Mouse (Mus musculus): ENCODE data around the gene C130032M10Rik. TPM values are rescaled to one million over a fixed set of nuclear protein-coding genes. Genes with fewer than 3 reads are reported as not detected.
A peak's percentile ranks its signal among the peaks of the same experiment; 100 is the strongest.

Gene C130032M10Rik
- polyA plus RNA-seq, 1 experiment, result not detected

DNA sequence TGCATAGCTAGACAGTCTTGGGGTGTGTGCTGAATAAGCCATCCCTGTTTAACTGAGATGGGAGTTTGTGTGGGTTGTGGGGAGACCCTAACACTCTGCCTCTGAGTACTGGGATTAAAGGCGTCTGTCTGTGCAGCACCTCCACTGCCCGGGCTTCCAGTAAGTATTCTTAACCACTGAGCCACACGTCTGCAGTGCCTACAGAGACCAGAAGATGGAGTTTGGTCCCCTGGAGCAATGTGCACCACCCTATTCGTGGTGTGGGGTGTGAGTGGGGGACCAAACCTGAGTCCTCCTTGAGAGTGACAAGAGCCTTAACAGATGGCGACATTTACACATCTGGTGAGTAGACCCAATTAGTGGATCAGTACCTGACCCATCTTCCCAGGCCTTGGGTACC lies 6.5 kb downstream of the C130032M10Rik start:
- H3K27me3 ChIP-seq (ENCODE audit: control insufficient read depth, insufficient read depth, insufficient read length), result no peaks in the 10 kb centered on the region
- H3K79me3 ChIP-seq (ENCODE audit: low read depth), result no peaks in the 10 kb centered on the region
- no peak overlapping the region for H3ac ChIP-seq (ENCODE audit: control insufficient read depth, insufficient read length, low read depth)
- no peaks in the 10 kb centered on the region for H3K79me2 ChIP-seq (ENCODE audit: control insufficient read depth, insufficient read depth)
- no peak overlapping the region for H3K4me3 ChIP-seq (ENCODE audit: insufficient read depth, poor library complexity, severe bottlenecking)
- no peaks in the 10 kb centered on the region for H3K36me3 ChIP-seq (ENCODE audit: control insufficient read depth, insufficient read depth)
- TF ChIP-seq FOSL1 (IDR thresholded peaks at IDR 0.05; ENCODE audit: insufficient read depth, low read length, poor library complexity, severe bottlenecking) (no peak), CTCF (IDR thresholded peaks at IDR 0.05; ENCODE audit: control insufficient read depth, insufficient read depth, insufficient read length) (no peak)

DNA sequence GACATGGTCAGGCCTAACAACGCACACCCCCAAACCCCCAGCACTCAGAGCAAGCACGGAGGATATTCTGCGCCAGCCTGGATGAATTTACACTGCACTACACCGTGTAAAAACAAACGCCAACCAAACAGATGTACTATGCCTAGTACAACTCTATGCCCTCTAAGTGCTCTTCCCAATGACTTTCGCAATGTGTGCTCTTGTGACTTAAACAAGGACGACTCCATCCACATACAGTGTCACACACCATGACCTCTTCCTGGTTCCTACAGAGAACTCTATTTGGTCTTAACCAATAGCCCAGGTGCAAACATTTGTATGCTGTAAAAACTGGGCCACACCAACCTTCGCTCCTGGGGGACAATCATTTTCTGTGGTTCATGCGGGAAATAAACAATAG lies 7.0 kb downstream of the C130032M10Rik start:
- no peak overlapping the region for H3ac ChIP-seq (ENCODE audit: control insufficient read depth, insufficient read length, low read depth)
- no peaks in the 10 kb centered on the region for H3K27me3 ChIP-seq (ENCODE audit: control insufficient read depth, insufficient read depth, insufficient read length)
- TF ChIP-seq FOSL1 (IDR thresholded peaks at IDR 0.05; ENCODE audit: insufficient read depth, low read length, poor library complexity, severe bottlenecking) (no peak), CTCF (IDR thresholded peaks at IDR 0.05; ENCODE audit: control insufficient read depth, insufficient read depth, insufficient read length) (no peak)
- H3K79me2 ChIP-seq (ENCODE audit: control insufficient read depth, insufficient read depth), result no peaks in the 10 kb centered on the region
- no peaks in the 10 kb centered on the region for H3K79me3 ChIP-seq (ENCODE audit: low read depth)
- no peaks in the 10 kb centered on the region for H3K36me3 ChIP-seq (ENCODE audit: control insufficient read depth, insufficient read depth)
- H3K4me3 ChIP-seq (ENCODE audit: insufficient read depth, poor library complexity, severe bottlenecking), result no peak overlapping the region

DNA sequence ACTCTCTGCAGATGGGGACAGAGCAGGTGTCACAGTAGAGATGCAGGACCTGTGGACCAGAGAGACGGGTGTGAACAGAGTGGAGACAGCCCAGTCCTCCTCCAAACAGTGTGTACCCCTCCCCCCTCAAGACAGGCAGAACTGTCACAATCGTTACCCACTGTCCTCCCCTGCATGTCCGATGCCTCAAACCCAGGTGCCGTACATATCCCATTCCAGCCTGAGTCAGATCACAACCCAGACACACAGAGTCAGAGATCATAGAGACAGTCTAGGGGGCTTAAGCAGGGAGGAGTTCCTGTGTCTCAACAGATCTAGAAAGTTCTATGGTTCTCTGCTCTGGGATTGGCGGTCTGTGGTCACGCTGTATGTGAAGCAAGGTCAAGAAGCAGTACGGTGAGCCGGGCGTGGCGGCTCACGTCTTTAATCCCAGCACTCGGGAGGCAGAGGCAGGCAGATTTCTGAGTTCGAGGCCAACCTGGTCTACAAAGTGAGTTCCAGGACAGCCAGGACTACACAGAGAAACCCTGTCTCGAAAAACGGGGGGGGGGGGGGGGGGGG lies 9.7 kb downstream of the C130032M10Rik start:
- Histone ChIP-seq H3K27me3 (ENCODE audit: control insufficient read depth, insufficient read depth, insufficient read length) (no peaks in the 10 kb centered on the region), H3K36me3 (ENCODE audit: control insufficient read depth, insufficient read depth) (no peaks in the 10 kb centered on the region), H3K4me3 (ENCODE audit: insufficient read depth, poor library complexity, severe bottlenecking) (no peak overlapping the region), H3K79me3 (ENCODE audit: low read depth) (no peaks in the 10 kb centered on the region), H3K79me2 (ENCODE audit: control insufficient read depth, insufficient read depth) (no peaks in the 10 kb centered on the region), H3ac (ENCODE audit: control insufficient read depth, insufficient read length, low read depth) (no peak overlapping the region)
- TF ChIP-seq MYOG (IDR thresholded peaks at IDR 0.05; ENCODE audit: control insufficient read depth, extremely low read depth, insufficient read length) (no peak), FOSL1 (IDR thresholded peaks at IDR 0.05; ENCODE audit: insufficient read depth, low read length, poor library complexity, severe bottlenecking) (no peak), USF1 (IDR thresholded peaks at IDR 0.05; ENCODE audit: low read depth) (no peak), CEBPB (IDR thresholded peaks at IDR 0.05; ENCODE audit: low read depth) (no peak), MYOD1 (IDR thresholded peaks at IDR 0.05; ENCODE audit: control insufficient read depth, insufficient read length, low read depth) (no peak), CTCF (IDR thresholded peaks at IDR 0.05; ENCODE audit: control insufficient read depth, insufficient read depth, insufficient read length) (no peak), MAX (IDR thresholded peaks at IDR 0.05) (no peak)

DNA sequence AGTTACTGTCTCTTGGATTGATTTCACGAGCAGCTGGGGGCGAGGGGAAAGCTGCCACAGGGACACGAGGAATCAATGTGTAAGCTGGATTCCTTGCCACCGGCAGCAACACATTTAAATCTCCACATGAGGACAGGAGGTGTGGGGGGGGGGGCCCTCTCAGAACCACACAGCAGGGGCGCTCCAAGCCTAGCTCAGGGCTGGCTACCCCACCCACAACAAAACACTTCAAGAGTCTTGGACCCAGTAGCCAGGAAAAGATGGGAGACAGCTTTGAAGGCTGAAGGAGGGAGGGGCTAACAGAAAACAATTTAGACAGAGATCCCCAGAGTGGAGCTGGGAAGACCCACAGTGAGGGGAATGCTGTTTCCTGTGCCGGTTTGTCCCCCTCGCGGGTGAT lies 10.4 kb downstream of the C130032M10Rik start:
- Histone ChIP-seq H3K27me3 (ENCODE audit: control insufficient read depth, insufficient read depth, insufficient read length) (no peaks in the 10 kb centered on the region), H3K4me3 (ENCODE audit: insufficient read depth, poor library complexity, severe bottlenecking) (no peak overlapping the region), H3K79me3 (ENCODE audit: low read depth) (no peaks in the 10 kb centered on the region), H3ac (ENCODE audit: control insufficient read depth, insufficient read length, low read depth) (no peak overlapping the region), H3K79me2 (ENCODE audit: control insufficient read depth, insufficient read depth) (no peaks in the 10 kb centered on the region), H3K36me3 (ENCODE audit: control insufficient read depth, insufficient read depth) (no peaks in the 10 kb centered on the region)
- TF ChIP-seq CTCF (IDR thresholded peaks at IDR 0.05; ENCODE audit: control insufficient read depth, insufficient read depth, insufficient read length), result no peak
- no peak for TF ChIP-seq MYOG (IDR thresholded peaks at IDR 0.05; ENCODE audit: control insufficient read depth, extremely low read depth, insufficient read length)
- TF ChIP-seq MAX (IDR thresholded peaks at IDR 0.05), result no peak

DNA sequence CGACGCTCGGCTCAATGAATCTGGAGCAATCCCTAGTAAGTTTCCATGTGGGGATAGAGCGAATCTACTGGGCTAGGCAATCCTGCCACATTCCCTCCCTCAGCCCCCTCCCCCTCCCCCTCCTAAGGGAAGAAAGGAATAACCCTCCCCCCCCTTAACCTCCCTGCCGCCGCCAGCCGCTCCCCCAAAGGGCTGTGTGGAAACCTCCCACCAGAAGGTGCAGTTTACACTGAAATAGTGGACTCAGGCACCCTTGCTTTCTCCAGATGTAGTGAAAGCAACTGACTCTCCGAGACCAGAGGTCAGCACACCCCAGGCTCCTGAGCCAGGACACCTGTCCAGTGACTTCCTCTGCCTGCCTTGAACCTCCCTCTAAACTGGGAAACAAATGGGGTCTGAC lies 11.1 kb downstream of the C130032M10Rik start:
- Histone ChIP-seq H3K27me3 (ENCODE audit: control insufficient read depth, insufficient read depth, insufficient read length) (no peaks in the 10 kb centered on the region), H3K4me3 (ENCODE audit: insufficient read depth, poor library complexity, severe bottlenecking) (no peak overlapping the region), H3K79me2 (ENCODE audit: control insufficient read depth, insufficient read depth) (no peaks in the 10 kb centered on the region), H3K79me3 (ENCODE audit: low read depth) (no peaks in the 10 kb centered on the region), H3K36me3 (ENCODE audit: control insufficient read depth, insufficient read depth) (no peaks in the 10 kb centered on the region), H3ac (ENCODE audit: control insufficient read depth, insufficient read length, low read depth) (peak overlapping the region; percentile 18)
- TF ChIP-seq MAX (IDR thresholded peaks at IDR 0.05) (no peak), CTCF (IDR thresholded peaks at IDR 0.05; ENCODE audit: control insufficient read depth, insufficient read depth, insufficient read length) (no peak), MYOD1 (IDR thresholded peaks at IDR 0.05; ENCODE audit: control insufficient read depth, insufficient read length, low read depth) (no peak), CEBPB (IDR thresholded peaks at IDR 0.05; ENCODE audit: low read depth) (no peak), FOSL1 (IDR thresholded peaks at IDR 0.05; ENCODE audit: insufficient read depth, low read length, poor library complexity, severe bottlenecking) (no peak), MYOG (IDR thresholded peaks at IDR 0.05; ENCODE audit: control insufficient read depth, extremely low read depth, insufficient read length) (no peak), USF1 (IDR thresholded peaks at IDR 0.05; ENCODE audit: low read depth) (no peak)

DNA sequence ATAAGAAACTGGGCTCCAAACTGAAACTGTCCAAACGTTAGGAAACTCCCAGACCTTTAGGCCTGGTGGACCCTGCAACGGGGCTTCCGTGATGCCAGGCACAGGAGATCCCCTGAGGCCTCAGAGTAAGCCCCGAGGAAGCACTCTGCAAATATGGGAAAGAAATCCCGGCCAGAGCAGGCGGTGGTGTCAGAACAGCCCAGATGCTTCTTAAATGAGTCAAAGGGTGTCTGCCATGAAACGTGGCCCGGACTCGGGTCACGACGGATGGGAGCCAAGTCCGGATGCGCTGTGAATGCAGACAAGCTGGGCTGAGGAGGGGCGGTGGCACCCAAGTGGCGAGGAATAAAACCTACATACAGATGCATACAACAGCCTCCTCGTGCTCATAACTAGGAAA lies 11.6 kb downstream of the C130032M10Rik start:
- no peaks in the 10 kb centered on the region for H3K79me3 ChIP-seq (ENCODE audit: low read depth)
- H3K79me2 ChIP-seq (ENCODE audit: control insufficient read depth, insufficient read depth), result no peaks in the 10 kb centered on the region
- no peaks in the 10 kb centered on the region for H3K27me3 ChIP-seq (ENCODE audit: control insufficient read depth, insufficient read depth, insufficient read length)
- no peak overlapping the region for H3K4me3 ChIP-seq (ENCODE audit: insufficient read depth, poor library complexity, severe bottlenecking)
- H3K36me3 ChIP-seq (ENCODE audit: control insufficient read depth, insufficient read depth), result no peaks in the 10 kb centered on the region
- TF ChIP-seq CTCF (IDR thresholded peaks at IDR 0.05; ENCODE audit: control insufficient read depth, insufficient read depth, insufficient read length), result no peak
- no peak for TF ChIP-seq MYOG (IDR thresholded peaks at IDR 0.05; ENCODE audit: control insufficient read depth, extremely low read depth, insufficient read length)
- no peak for TF ChIP-seq MAX (IDR thresholded peaks at IDR 0.05)
- TF ChIP-seq USF1 (IDR thresholded peaks at IDR 0.05; ENCODE audit: low read depth), result no peak
- TF ChIP-seq FOSL1 (IDR thresholded peaks at IDR 0.05; ENCODE audit: insufficient read depth, low read length, poor library complexity, severe bottlenecking), result peak; percentile 46
- H3ac ChIP-seq (ENCODE audit: control insufficient read depth, insufficient read length, low read depth), result no peak overlapping the region
